Mouse (Mus musculus) CH12.LX (cell line): ENCODE measurements around the gene Olfml2a. TPM values are rescaled to one million over a fixed set of nuclear protein-coding genes. Genes with fewer than 3 reads are reported as not detected.

ENCODE experiments used
- DNase-seq: peaks from one replicate; pipeline ENCODE4 v3.0.0-alpha.2; 2013; ENCODE audit errors: extremely low read depth
- H3K27ac ChIP-seq: 2 replicates; pipeline ENCODE4 v1.5.1; 2012; ENCODE audit warnings: low read depth, mild to moderate bottlenecking, control low read depth, moderate library complexity; ENCODE audit not compliant: insufficient read depth
- H3K27me3 ChIP-seq: replicated peaks from 2 replicates; pipeline ENCODE3; 2012; ENCODE audit warnings: inconsistent platforms
- H3K36me3 ChIP-seq, 2 experiments: replicated peaks in 1 of 2; 2 replicates each; pipeline versions ENCODE3 to v1.6.1; 2012; ENCODE audit warnings: inconsistent platforms in 1 of 2, low read length in 1 of 2, mild to moderate bottlenecking in 1 of 2, mixed read lengths in 1 of 2, moderate library complexity in 1 of 2; ENCODE audit not compliant: control insufficient read depth in 1 of 2, insufficient read depth in 1 of 2
- H3K4me1 ChIP-seq, 2 experiments: 2 replicates each; pipeline ENCODE4 v1.6.1; 2012; ENCODE audit warnings: inconsistent platforms in 1 of 2, moderate library complexity in 1 of 2; ENCODE audit not compliant: insufficient read depth in 2 of 2, control insufficient read depth in 1 of 2
- H3K4me2 ChIP-seq: 2 replicates; pipeline ENCODE4 v1.6.1; 2012; ENCODE audit warnings: low read depth, mild to moderate bottlenecking, control low read depth; ENCODE audit not compliant: poor library complexity, insufficient read depth, severe bottlenecking
- H3K4me3 ChIP-seq, 3 experiments: fragments of 150-350 bp in 1 of 3; sonication (generic) in 1 of 3; replicated peaks in 1 of 3; 2 replicates each; pipeline versions ENCODE3 to v1.5.1; 2011 to 2012; ENCODE audit warnings: low read depth in 2 of 3, low read length in 2 of 3, mild to moderate bottlenecking in 2 of 3, moderate library complexity in 2 of 3, control low read depth in 1 of 3, improper control_type of control experiment in 1 of 3, inconsistent platforms in 1 of 3, mixed read lengths in 1 of 3; ENCODE audit not compliant: poor library complexity in 1 of 3
- H3K79me2 ChIP-seq: replicated peaks from 2 replicates; pipeline ENCODE4 v1.6.1; 2012; ENCODE audit warnings: mild to moderate bottlenecking, moderate library complexity; ENCODE audit not compliant: control insufficient read depth, poor library complexity, insufficient read depth, severe bottlenecking; ENCODE audit errors: extremely low read depth
- H3K9ac ChIP-seq: 2 replicates; pipeline ENCODE4 v1.6.1; 2012; ENCODE audit warnings: low read depth, mild to moderate bottlenecking, control low read depth, moderate library complexity; ENCODE audit not compliant: insufficient read depth
- H3K9me3 ChIP-seq: replicated peaks from 2 replicates; pipeline ENCODE3; 2012; ENCODE audit warnings: low read length, inconsistent platforms, mixed read lengths
- CHD1 ChIP-seq: IDR thresholded peaks from 2 replicates; pipeline ENCODE4 v1.6.1; 2012; ENCODE audit warnings: low read depth, low read length, improper control_type of control experiment, inconsistent platforms
- CTCF ChIP-seq, 2 experiments: IDR thresholded peaks in 1 of 2; conservative IDR thresholded peaks in 1 of 2; 2 replicates each; pipeline ENCODE4 v1.5.1; 2011 to 2012; ENCODE audit warnings: low read depth in 2 of 2, low read length in 2 of 2, improper control_type of control experiment in 1 of 2, inconsistent platforms in 1 of 2, mild to moderate bottlenecking in 1 of 2, moderate library complexity in 1 of 2
- E2F4 ChIP-seq: IDR thresholded peaks from 2 replicates; pipeline ENCODE4 v1.6.1; 2011; ENCODE audit warnings: low read depth, low read length, improper control_type of control experiment; ENCODE audit not compliant: insufficient replicate concordance
- EP300 ChIP-seq: IDR thresholded peaks from 2 replicates; pipeline ENCODE4 v1.6.1; 2011; ENCODE audit warnings: low read length, improper control_type of control experiment
- ETS1 ChIP-seq: conservative IDR thresholded peaks from 2 replicates; pipeline ENCODE4 v1.6.1; 2012; ENCODE audit warnings: low read depth, mild to moderate bottlenecking, inconsistent platforms, low read length, improper control_type of control experiment, moderate library complexity
- HCFC1 ChIP-seq: IDR thresholded peaks from 2 replicates; pipeline ENCODE4 v1.6.1; 2012; ENCODE audit warnings: low read depth, mild to moderate bottlenecking, inconsistent platforms, low read length, improper control_type of control experiment
- IRF4 ChIP-seq: IDR thresholded peaks from 2 replicates; pipeline ENCODE4 v1.6.1; 2014; ENCODE audit warnings: low read depth, mild to moderate bottlenecking, inconsistent platforms, low read length, improper control_type of control experiment
- JUN ChIP-seq: IDR thresholded peaks from 2 replicates; pipeline ENCODE4 v1.6.1; 2011; ENCODE audit warnings: low read depth, mild to moderate bottlenecking, low read length, improper control_type of control experiment, moderate library complexity; ENCODE audit not compliant: insufficient read depth
- JUND ChIP-seq: conservative IDR thresholded peaks from 2 replicates; pipeline ENCODE4 v1.6.1; 2011; ENCODE audit warnings: low read depth, low read length, improper control_type of control experiment
- KAT2A ChIP-seq: IDR thresholded peaks from 2 replicates; pipeline ENCODE4 v1.6.1; 2012; ENCODE audit warnings: low read length, improper control_type of control experiment, inconsistent platforms; ENCODE audit not compliant: insufficient replicate concordance
- MAZ ChIP-seq: IDR thresholded peaks from 2 replicates; pipeline ENCODE4 v1.6.1; 2012; ENCODE audit warnings: low read depth, mild to moderate bottlenecking, inconsistent platforms, low read length, improper control_type of control experiment, moderate library complexity
- MYC ChIP-seq: IDR thresholded peaks from 2 replicates; pipeline ENCODE4 v1.6.1; 2011; ENCODE audit warnings: low read depth, mild to moderate bottlenecking, improper control_type of control experiment, low read length
- NRF1 ChIP-seq: IDR thresholded peaks from 2 replicates; pipeline ENCODE4 v1.6.1; 2014; ENCODE audit warnings: low read depth, mild to moderate bottlenecking, inconsistent platforms, low read length, improper control_type of control experiment, moderate library complexity
- POLR2AphosphoS2 ChIP-seq: IDR thresholded peaks from 2 replicates; pipeline ENCODE4 v1.6.1; 2011; ENCODE audit warnings: low read depth, low read length, improper control_type of control experiment
- RAD21 ChIP-seq: IDR thresholded peaks from 2 replicates; pipeline ENCODE4 v1.6.1; 2011; ENCODE audit warnings: low read depth, mild to moderate bottlenecking, low read length, improper control_type of control experiment, moderate library complexity
- RCOR1 ChIP-seq: conservative IDR thresholded peaks from 2 replicates; pipeline ENCODE4 v1.6.1; 2012; ENCODE audit warnings: low read depth, mild to moderate bottlenecking, inconsistent platforms, low read length, improper control_type of control experiment
- SIN3A ChIP-seq: IDR thresholded peaks from 2 replicates; pipeline ENCODE4 v1.6.1; 2012; ENCODE audit warnings: low read length, improper control_type of control experiment, inconsistent platforms
- SMC3 ChIP-seq: IDR thresholded peaks from 2 replicates; pipeline ENCODE4 v1.6.1; 2011; ENCODE audit warnings: low read depth, low read length, improper control_type of control experiment
- TCF12 ChIP-seq: IDR thresholded peaks from 2 replicates; pipeline ENCODE4 v1.6.1; 2014; ENCODE audit warnings: low read depth, mild to moderate bottlenecking, inconsistent platforms, low read length, improper control_type of control experiment
- USF2 ChIP-seq: conservative IDR thresholded peaks from 2 replicates; pipeline ENCODE4 v1.6.1; 2011; ENCODE audit warnings: low read depth, low read length, improper control_type of control experiment
- ZC3H11A ChIP-seq: IDR thresholded peaks from 2 replicates; pipeline ENCODE4 v1.6.1; 2012; ENCODE audit warnings: low read depth, mild to moderate bottlenecking, inconsistent platforms, low read length, improper control_type of control experiment
- ZMIZ1 ChIP-seq: IDR thresholded peaks from 2 replicates; pipeline ENCODE4 v1.6.1; 2012; ENCODE audit warnings: low read depth, mild to moderate bottlenecking, inconsistent platforms, low read length, improper control_type of control experiment
- dilution Hi-C: fragments of 300-500 bp; cut with MboI; formaldehyde crosslinking; loops from 2 replicates; pipeline ENCODE4 v1.14.3; 2020; ENCODE audit warnings: low sequenced_read_pairs; ENCODE audit not compliant: extremely low pct_unique_long_range_greater_than_20kb, extremely low pct_ligation_motif_present
- in situ Hi-C: fragments of 300-500 bp; cut with MboI; formaldehyde crosslinking; loops from 3 replicates; pipeline ENCODE4 v1.14.3; 2019; ENCODE audit warnings: low sequenced_read_pairs, low pct_ligation_motif_present, low pct_unique_long_range_greater_than_20kb, mixed read lengths
- polyA plus RNA-seq: library from polyadenylated mRNA; unstranded; fragments of >175 nt; gene quantifications from 2 replicates; pipeline ENCODE4 v1.2.1, GENCODE M21; 2012; ENCODE audit warnings: low read depth; ENCODE audit not compliant: insufficient read length
- total RNA-seq, 2 experiments: library from RNA; depleted of rRNA; stranded (reverse); fragments of 300-350 nt in 1 of 2; fragments of >200 nt in 1 of 2; gene quantifications; 2 replicates each; pipeline ENCODE4 v1.2.3; 2012 to 2014

The Olfml2a gene
- total and polyA plus RNA-seq, 3 experiments, result 4.3 to 8.5 (median 5.5) TPM

- H3K36me3 ChIP-seq, result peaks cover 0 to 65% of the 10 kb centered on the region in 2 experiments
- no peaks in the 10 kb centered on the region for H3K79me2 ChIP-seq
- DNase-seq, result no peak
- H3K4me2 ChIP-seq, result no peak overlapping the region
- no peak overlapping the region for H3K4me3 ChIP-seq
- in situ Hi-C loops (no loop called here), dilution Hi-C loops (no loop called here)
- H3K9ac ChIP-seq, result no peak overlapping the region
- H3K4me1 ChIP-seq, result peaks cover 7 to 26% of the 10 kb centered on the region in 2 experiments
- TF ChIP-seq USF2 (no peak), NRF1 (no peak), E2F4 (no peak), SMC3 (no peak), CHD1 (no peak), MYC (no peak), ZC3H11A (no peak), RCOR1 (no peak), RAD21 (no peak), JUND (no peak), HCFC1 (no peak), IRF4 (no peak), POLR2AphosphoS2 (no peak), CTCF (conservative IDR thresholded peaks at IDR 0.05 in 1 of 2, IDR thresholded peaks at IDR 0.05 in 1 of 2; ENCODE audit: low read depth in 2 of 2, low read length in 2 of 2) (no peak)
- H3K27me3 ChIP-seq, result no peaks in the 10 kb centered on the region
- no peak overlapping the region for H3K27ac ChIP-seq
- no peaks in the 10 kb centered on the region for H3K9me3 ChIP-seq
Measured at GRCm38 (mm10) chr2:38957671-38958223, 26.0 kb downstream of the Olfml2a start.

- H3K79me2 ChIP-seq, result no peaks in the 10 kb centered on the region
- H3K27me3 ChIP-seq, result no peaks in the 10 kb centered on the region
- no peak for TF ChIP-seq ETS1
- TF ChIP-seq ZC3H11A, result no peak
- TF ChIP-seq MAZ, result no peak
- no peak for TF ChIP-seq SIN3A
- no peak for TF ChIP-seq HCFC1
- no peak for TF ChIP-seq MYC
- no peak for TF ChIP-seq KAT2A
- no peak for TF ChIP-seq CTCF (conservative IDR thresholded peaks at IDR 0.05 in 1 of 2, IDR thresholded peaks at IDR 0.05 in 1 of 2; ENCODE audit: low read depth in 2 of 2, low read length in 2 of 2)
- no peak for TF ChIP-seq ZMIZ1
- TF ChIP-seq IRF4, result no peak
- TF ChIP-seq POLR2AphosphoS2, result no peak
- TF ChIP-seq EP300, result no peak
- TF ChIP-seq TCF12, result no peak
- no peak for TF ChIP-seq USF2
- no peak for TF ChIP-seq NRF1
- TF ChIP-seq JUN, result no peak
- no peaks in the 10 kb centered on the region for H3K9me3 ChIP-seq
- peaks cover 0 to 28% of the 10 kb centered on the region in 2 experiments for H3K36me3 ChIP-seq
- H3K27ac ChIP-seq, result no peak overlapping the region
- dilution Hi-C loops, result no loop called here
- in situ Hi-C loops, result no loop called here
- no peak overlapping the region for H3K4me3 ChIP-seq
- H3K4me2 ChIP-seq, result no peak overlapping the region
- peaks cover 0 to 11% of the 10 kb centered on the region in 2 experiments; a peak in 1 of 4 replicates for H3K4me1 ChIP-seq
- DNase-seq, result no peak
- no peak overlapping the region for H3K9ac ChIP-seq
Measured at GRCm38 (mm10) chr2:38964198-38964597, 32.4 kb downstream of the Olfml2a start.
